Mouse (Mus musculus) forebrain, postnatal 0 days (tissue): Measurements from ENCODE around the gene Prkd2. TPM values are rescaled to one million over a fixed set of nuclear protein-coding genes. Genes with fewer than 3 reads are reported as not detected.

Experiments
- ATAC-seq: fragments of 200-750 bp; cut with Nextera tagmentation; 2 replicates; pipeline ENCODE4 v1.8.0; 2017; ENCODE audit warnings: mild to moderate bottlenecking, moderate library complexity
- DNase-seq: peaks from one replicate; pipeline ENCODE4 v3.0.0-alpha.2; 2015
- H3K27ac ChIP-seq: fragments of 300-500 bp; sonication (generic); 2 replicates; pipeline ENCODE4 v1.5.1; 2014; ENCODE audit warnings: low read depth, mild to moderate bottlenecking, antibody characterized with exemption, low read length, moderate library complexity, mixed read lengths
- H3K27me3 ChIP-seq: fragments of 300-500 bp; sonication (generic); 2 replicates; pipeline ENCODE4 v1.6.1; 2014; ENCODE audit warnings: mild to moderate bottlenecking, low read length, mixed read lengths; ENCODE audit not compliant: insufficient read depth
- H3K36me3 ChIP-seq: fragments of 300-500 bp; sonication (generic); 2 replicates; pipeline ENCODE4 v1.6.1; 2014; ENCODE audit warnings: mild to moderate bottlenecking, moderate library complexity; ENCODE audit not compliant: insufficient read depth
- H3K4me1 ChIP-seq: fragments of 300-500 bp; sonication (generic); 2 replicates; pipeline ENCODE4 v1.6.1; 2014; ENCODE audit warnings: antibody characterized with exemption; ENCODE audit not compliant: insufficient read depth
- H3K4me2 ChIP-seq: fragments of 300-500 bp; sonication (generic); 2 replicates; pipeline ENCODE4 v1.6.1; 2014; ENCODE audit warnings: low read depth, mild to moderate bottlenecking, moderate library complexity
- H3K4me3 ChIP-seq: fragments of 300-500 bp; sonication (generic); 2 replicates; pipeline ENCODE4 v1.5.1; 2014; ENCODE audit warnings: low read depth, low read length, mixed read lengths
- H3K9ac ChIP-seq: fragments of 300-500 bp; sonication (generic); 2 replicates; pipeline ENCODE4 v1.6.1; 2014; ENCODE audit warnings: mild to moderate bottlenecking
- H3K9me3 ChIP-seq: fragments of 300-500 bp; sonication (generic); 2 replicates; pipeline ENCODE4 v1.6.1; 2016; ENCODE audit warnings: low read length
- CTCF ChIP-seq: sonication (generic); IDR thresholded peaks from 2 replicates; pipeline ENCODE4 v1.5.1; 2016; ENCODE audit warnings: antibody characterized with exemption, control low read depth, low read depth
- WGBS: fragments of 180-500 bp; shearing (Covaris S2); extraction: QIAGEN DNeasy Blood & Tissue Kit; methylation state at CpG from one replicate; pipeline ENCODE4 v1.1.7; 2014; 5-methylcytosine and 5-hydroxymethylcytosine counted together
- polyA plus RNA-seq: library from polyadenylated mRNA; unstranded; fragments of >200 nt; fragmentation: Nextera tagmentation; extraction: Ambion mirVana; gene quantifications from 2 replicates; pipeline ENCODE4 v1.2.1, GENCODE M21; 2015
- total RNA-seq: library from RNA; depleted of rRNA; stranded (reverse); fragments of >200 nt; gene quantifications from 2 replicates; pipeline ENCODE4 v1.2.3, GENCODE M21; 2014

Gene Prkd2
- total and polyA plus RNA-seq, 2 experiments from 2014 or later = 3.9 to 4.0 TPM

DNA sequence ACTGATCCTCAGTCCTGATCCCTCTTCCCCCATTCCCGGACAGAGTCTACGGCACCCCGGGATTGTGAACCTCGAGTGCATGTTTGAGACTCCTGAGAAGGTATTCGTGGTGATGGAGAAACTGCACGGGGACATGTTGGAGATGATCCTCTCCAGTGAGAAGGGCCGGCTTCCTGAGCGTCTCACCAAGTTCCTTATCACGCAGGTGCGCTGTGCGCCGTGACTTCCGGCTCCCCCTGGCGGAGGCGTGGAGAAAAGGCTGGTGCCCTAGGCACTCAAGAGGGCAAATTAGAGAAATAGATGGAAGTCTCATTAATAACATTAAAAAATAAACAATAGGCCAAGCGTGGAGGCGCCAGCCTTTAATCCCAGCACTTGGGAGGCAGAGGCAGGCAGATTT, 15.6 kb downstream of the Prkd2 start:
- no peaks in the 10 kb centered on the region for H3K4me1 ChIP-seq
- no peak overlapping the region for H3K4me3 ChIP-seq
- DNase-seq (peak; percentile 36), ATAC-seq (peak; percentile 54; the same call in 1 of the 2 replicates)
- H3K27me3 ChIP-seq = no peaks in the 10 kb centered on the region
- no peaks in the 10 kb centered on the region for H3K9me3 ChIP-seq
- no peak overlapping the region for H3K9ac ChIP-seq
- H3K36me3 ChIP-seq = peaks cover 20% of the 10 kb centered on the region
- WGBS = 23% methylated on average over 17 of the region's 17 CpGs
- no peak overlapping the region for H3K27ac ChIP-seq
- peak; percentile 68 for TF ChIP-seq CTCF
- H3K4me2 ChIP-seq = no peak overlapping the region

DNA sequence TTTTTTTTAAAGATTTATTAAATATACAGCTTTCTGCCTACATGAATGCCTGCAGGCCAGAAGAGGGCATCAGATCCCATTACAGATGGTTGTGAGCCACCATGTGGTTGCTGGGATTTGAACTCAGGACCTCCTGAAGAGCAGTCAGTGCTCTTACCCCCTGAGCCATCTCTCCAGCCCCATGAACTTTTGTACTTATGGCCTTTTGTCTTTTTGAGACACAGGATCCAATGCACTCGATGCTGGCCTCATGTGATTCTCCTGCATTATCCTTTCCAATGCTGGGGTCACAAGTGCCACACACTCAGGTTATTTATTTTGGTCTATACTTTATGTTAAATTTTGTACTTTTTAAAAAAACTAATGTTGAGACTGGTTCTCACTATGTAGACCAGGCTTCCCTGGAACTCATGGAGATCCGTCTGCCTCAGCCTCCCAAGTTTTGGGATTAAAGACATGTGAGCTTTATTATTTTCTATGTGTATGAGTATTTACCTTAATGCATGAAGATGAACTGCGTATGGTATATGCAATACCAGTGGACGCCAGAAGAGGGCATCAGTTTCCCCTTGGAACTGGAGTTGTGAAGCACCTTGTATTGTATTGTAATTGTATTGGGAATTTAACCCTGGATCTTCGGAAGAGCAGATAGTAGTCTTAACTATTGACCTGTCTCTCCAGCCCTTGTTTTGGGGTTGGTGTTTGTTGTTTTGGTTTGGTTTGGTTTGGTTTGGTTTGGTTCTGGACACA, 17.4 kb downstream of the Prkd2 start:
- DNase-seq = peak; percentile 68
- H3K27ac ChIP-seq = no peak overlapping the region
- TF ChIP-seq CTCF = peak; percentile 80
- WGBS = 23% methylated on average over 5 of the region's 5 CpGs
- H3K27me3 ChIP-seq = no peaks in the 10 kb centered on the region
- H3K4me1 ChIP-seq = no peaks in the 10 kb centered on the region
- peaks cover 14% of the 10 kb centered on the region for H3K36me3 ChIP-seq
- no peak for ATAC-seq
- H3K9me3 ChIP-seq = no peaks in the 10 kb centered on the region
- no peak overlapping the region for H3K9ac ChIP-seq
- H3K4me3 ChIP-seq = no peak overlapping the region
- H3K4me2 ChIP-seq = no peak overlapping the region

DNA sequence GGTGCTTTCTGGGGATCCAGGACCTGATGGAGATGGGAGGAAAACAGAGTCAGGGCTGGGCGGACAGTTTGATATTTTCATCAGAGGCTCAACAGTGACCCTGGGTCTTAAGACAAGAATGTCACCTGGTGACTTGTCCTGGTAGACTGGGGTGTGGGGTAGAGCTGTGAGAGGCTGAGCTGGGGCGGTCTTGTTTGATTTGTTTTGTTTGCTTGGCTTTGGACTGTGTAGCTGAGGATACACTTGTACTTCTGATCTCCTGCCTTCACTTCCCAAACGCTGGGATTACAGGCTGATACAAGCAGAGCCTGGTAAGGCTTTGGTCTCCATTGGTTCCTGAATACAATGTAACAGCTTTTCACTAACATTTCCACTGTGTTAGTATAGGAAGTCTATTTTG, 24.8 kb downstream of the Prkd2 start:
- ATAC-seq (no peak), DNase-seq (no peak)
- WGBS = 96% methylated on average over 3 of the region's 3 CpGs
- H3K27ac ChIP-seq = no peak overlapping the region
- H3K4me3 ChIP-seq = no peak overlapping the region
- TF ChIP-seq CTCF = no peak
- no peak overlapping the region for H3K4me2 ChIP-seq
- H3K4me1 ChIP-seq = no peaks in the 10 kb centered on the region; the same call in 1 of the 2 replicates
- H3K27me3 ChIP-seq = no peaks in the 10 kb centered on the region
- H3K9me3 ChIP-seq = no peaks in the 10 kb centered on the region
- H3K9ac ChIP-seq = no peak overlapping the region
- H3K36me3 ChIP-seq = peaks cover 6% of the 10 kb centered on the region; the same call in 1 of the 2 replicates

DNA sequence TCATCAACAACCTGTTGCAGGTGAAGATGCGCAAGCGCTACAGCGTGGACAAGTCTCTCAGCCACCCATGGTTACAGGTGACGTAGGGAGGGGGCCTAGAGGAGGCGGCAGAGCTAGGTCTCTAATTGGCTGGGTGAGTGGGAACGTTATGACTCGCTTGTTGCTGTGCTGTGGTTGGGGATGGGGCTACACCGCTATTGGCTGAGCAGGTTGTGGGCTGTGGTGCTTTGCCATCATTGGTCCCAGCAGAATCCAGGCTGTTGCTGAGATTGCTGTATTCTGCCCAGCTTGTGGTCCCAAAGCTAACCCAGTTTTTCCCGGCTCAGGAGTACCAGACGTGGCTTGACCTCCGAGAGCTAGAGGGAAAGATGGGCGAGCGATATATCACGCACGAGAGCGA, 26.8 kb downstream of the Prkd2 start:
- Histone ChIP-seq H3K27ac (peak overlapping the region; percentile 88), H3K9ac (peak overlapping the region; percentile 70), H3K4me1 (no peaks in the 10 kb centered on the region; the same call in 1 of the 2 replicates), H3K9me3 (no peaks in the 10 kb centered on the region), H3K36me3 (0 out of 2 replicates have a peak, but pooled peaks cover 6% of the 10 kb centered on the region), H3K4me3 (peak overlapping the region; percentile 42), H3K4me2 (peak overlapping the region; percentile 63), H3K27me3 (no peaks in the 10 kb centered on the region)
- WGBS = 13% methylated on average over 16 of the region's 16 CpGs
- ATAC-seq = peak; percentile 99
- peak; percentile 94 for DNase-seq
- no peak for TF ChIP-seq CTCF

DNA sequence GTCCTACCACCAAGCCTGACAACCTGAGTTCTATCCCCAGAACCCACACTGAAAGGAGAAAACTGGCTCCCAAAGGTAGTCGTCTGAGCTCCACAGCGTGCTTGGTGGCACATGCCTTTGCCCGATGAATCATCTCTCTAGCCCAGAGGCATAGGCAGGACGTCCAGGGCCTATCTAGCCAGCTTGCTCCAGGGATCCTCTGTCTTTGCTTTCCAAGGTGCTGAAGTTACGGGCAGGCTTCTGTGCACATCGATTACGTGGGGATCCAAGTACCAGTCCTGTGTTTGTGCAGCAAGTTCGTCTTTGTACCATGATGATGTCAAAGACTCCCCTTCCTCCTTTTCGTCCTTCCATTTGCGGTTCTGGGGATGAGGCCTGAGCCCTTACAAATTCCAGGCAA, 28.9 kb downstream of the Prkd2 start:
- Histone ChIP-seq H3K4me1 (peaks cover 3% of the 10 kb centered on the region; the same call in 1 of the 2 replicates), H3K27me3 (no peaks in the 10 kb centered on the region), H3K36me3 (no peaks in the 10 kb centered on the region), H3K9me3 (no peaks in the 10 kb centered on the region), H3K4me3 (no peak overlapping the region), H3K9ac (no peak overlapping the region), H3K4me2 (no peak overlapping the region), H3K27ac (no peak overlapping the region)
- DNase-seq = no peak
- ATAC-seq = no peak
- 83% methylated on average over 10 of the region's 10 CpGs for WGBS
- TF ChIP-seq CTCF = no peak

DNA sequence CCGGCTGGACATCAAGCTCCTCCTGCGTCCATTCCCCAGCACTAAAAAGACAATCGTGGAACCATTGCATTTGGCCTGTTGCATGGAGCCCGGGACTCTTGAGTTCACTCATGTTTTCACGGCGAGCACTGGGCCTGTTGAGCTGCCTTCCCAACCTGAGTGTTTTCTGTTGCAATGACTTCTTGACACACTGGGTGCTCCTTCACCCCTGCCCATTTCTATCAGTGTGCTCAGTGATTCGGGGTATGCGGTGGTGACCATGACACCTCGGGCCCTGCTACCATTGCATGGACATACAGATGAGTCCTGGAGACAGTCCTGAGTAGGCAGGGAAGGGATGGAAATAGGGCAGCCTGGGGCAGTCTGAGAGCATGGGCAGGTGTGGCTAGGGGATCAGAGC, 29.8 kb downstream of the Prkd2 start:
- H3K36me3 ChIP-seq = no peaks in the 10 kb centered on the region
- WGBS = 94% methylated on average over 9 of the region's 9 CpGs
- TF ChIP-seq CTCF = no peak

DNA sequence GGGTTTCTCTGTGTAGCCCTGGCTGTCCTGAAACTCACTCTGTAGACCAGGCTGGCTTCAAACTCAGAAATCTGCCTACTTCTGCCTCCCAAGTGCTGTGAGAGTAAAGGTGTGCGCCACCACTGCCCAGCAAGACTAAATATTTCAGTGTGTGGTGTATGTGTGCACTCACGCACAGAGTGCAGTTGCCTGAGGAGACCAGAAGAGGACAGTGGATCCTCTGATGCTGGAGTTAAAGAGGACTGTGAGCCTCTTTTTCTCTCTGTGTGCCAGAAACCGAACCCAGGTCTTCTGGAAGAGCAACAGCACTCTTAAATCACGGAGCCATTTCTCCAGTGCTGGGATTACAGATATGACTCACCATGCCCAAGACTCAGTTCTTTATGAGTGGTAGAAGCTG, 30.7 kb downstream of the Prkd2 start:
- peak; percentile 34 for TF ChIP-seq CTCF
- Histone ChIP-seq H3K9ac (no peak overlapping the region), H3K4me2 (no peak overlapping the region), H3K36me3 (no peaks in the 10 kb centered on the region), H3K9me3 (no peaks in the 10 kb centered on the region), H3K27ac (no peak overlapping the region), H3K27me3 (no peaks in the 10 kb centered on the region), H3K4me3 (no peak overlapping the region), H3K4me1 (peaks cover 7% of the 10 kb centered on the region; the same call in 1 of the 2 replicates)
- 92% methylated on average over 4 of the region's 4 CpGs for WGBS
- no peak for DNase-seq
- no peak for ATAC-seq

More for the DNA sequence above, 29.8 kb downstream of the Prkd2 start:
- H3K27ac ChIP-seq = no peak overlapping the region
- H3K4me2 ChIP-seq = no peak overlapping the region
- H3K9me3 ChIP-seq = no peaks in the 10 kb centered on the region
- no peak overlapping the region for H3K9ac ChIP-seq
- no peak overlapping the region for H3K4me3 ChIP-seq
- H3K4me1 ChIP-seq = peaks cover 7% of the 10 kb centered on the region; the same call in 1 of the 2 replicates
- ATAC-seq = no peak
- no peak for DNase-seq
- no peaks in the 10 kb centered on the region for H3K27me3 ChIP-seq
